Mouse (Mus musculus): ENCODE results near the gene Rprml. TPM values are rescaled to one million over a fixed set of nuclear protein-coding genes. Genes with fewer than 3 reads are reported as not detected.

Rprml gene
- polyA plus RNA-seq, 1 experiment, result 2.9 TPM

GRCm38 (mm10) chr11:103648656-103649055 lies 714 bp upstream of the Rprml start:
- 45% methylated on average over 7 of the region's 7 CpGs for WGBS
- TF ChIP-seq POLR2A (IDR thresholded peaks at IDR 0.05; ENCODE audit: low read depth, low read length) (no peak), CTCF (IDR thresholded peaks at IDR 0.05; ENCODE audit: extremely low read depth, insufficient read length, insufficient replicate concordance, low read depth, low read length) (no peak)
- peaks cover 29% of the 10 kb centered on the region for H3K27me3 ChIP-seq (ENCODE audit: control insufficient read depth, insufficient read depth, low read length)
- H3K4me3 ChIP-seq (ENCODE audit: low read depth, low read length), result no peak overlapping the region
- no peak overlapping the region for H3K27ac ChIP-seq (ENCODE audit: insufficient read depth, low read depth, low read length)
- no peaks in the 10 kb centered on the region for H3K36me3 ChIP-seq (ENCODE audit: control insufficient read depth, insufficient read depth, low read length)
- peaks cover 14% of the 10 kb centered on the region for H3K4me1 ChIP-seq (ENCODE audit: control insufficient read depth, insufficient read depth, insufficient read length, low read length)

- peak overlapping the region; percentile 52 for H3K4me3 ChIP-seq (ENCODE audit: low read depth, low read length)
These were observed 668 bp downstream of the Rprml start for GRCm38 (mm10) chr11:103649983-103650493.

GRCm38 (mm10) chr11:103651426-103651825 lies 2.1 kb downstream of the Rprml start:
- TF ChIP-seq CTCF (IDR thresholded peaks at IDR 0.05; ENCODE audit: extremely low read depth, insufficient read length, insufficient replicate concordance, low read depth, low read length), result no peak
- TF ChIP-seq POLR2A (IDR thresholded peaks at IDR 0.05; ENCODE audit: low read depth, low read length), result no peak
- Histone ChIP-seq H3K27me3 (ENCODE audit: control insufficient read depth, insufficient read depth, low read length) (peaks cover 27% of the 10 kb centered on the region), H3K4me3 (ENCODE audit: low read depth, low read length) (no peak overlapping the region), H3K36me3 (ENCODE audit: control insufficient read depth, insufficient read depth, low read length) (no peaks in the 10 kb centered on the region), H3K27ac (ENCODE audit: insufficient read depth, low read depth, low read length) (no peak overlapping the region), H3K4me1 (ENCODE audit: control insufficient read depth, insufficient read depth, insufficient read length, low read length) (peaks cover 21% of the 10 kb centered on the region)
- WGBS, result 83% methylated on average over 6 of the region's 6 CpGs

More at GRCm38 (mm10) chr11:103649983-103650493, 668 bp downstream of the Rprml start:
- no peaks in the 10 kb centered on the region for H3K36me3 ChIP-seq (ENCODE audit: control insufficient read depth, insufficient read depth, low read length)
- peaks cover 21% of the 10 kb centered on the region for H3K4me1 ChIP-seq (ENCODE audit: control insufficient read depth, insufficient read depth, insufficient read length, low read length)
- H3K27ac ChIP-seq (ENCODE audit: insufficient read depth, low read depth, low read length), result no peak overlapping the region
- H3K27me3 ChIP-seq (ENCODE audit: control insufficient read depth, insufficient read depth, low read length), result peaks cover 29% of the 10 kb centered on the region
- TF ChIP-seq POLR2A (IDR thresholded peaks at IDR 0.05; ENCODE audit: low read depth, low read length), result no peak
- no peak for TF ChIP-seq CTCF (IDR thresholded peaks at IDR 0.05; ENCODE audit: extremely low read depth, insufficient read length, insufficient replicate concordance, low read depth, low read length)
- 2% methylated on average over 37 of the region's 37 CpGs for WGBS

GRCm38 (mm10) chr11:103653359-103653965 lies 4.1 kb downstream of the Rprml start:
- H3K36me3 ChIP-seq (ENCODE audit: control insufficient read depth, insufficient read depth, low read length), result no peaks in the 10 kb centered on the region
- H3K4me3 ChIP-seq (ENCODE audit: low read depth, low read length), result no peak overlapping the region
- peaks cover 22% of the 10 kb centered on the region for H3K27me3 ChIP-seq (ENCODE audit: control insufficient read depth, insufficient read depth, low read length)
- TF ChIP-seq CTCF (IDR thresholded peaks at IDR 0.05; ENCODE audit: extremely low read depth, insufficient read length, insufficient replicate concordance, low read depth, low read length) (no peak), POLR2A (IDR thresholded peaks at IDR 0.05; ENCODE audit: low read depth, low read length) (no peak)
- peaks cover 21% of the 10 kb centered on the region for H3K4me1 ChIP-seq (ENCODE audit: control insufficient read depth, insufficient read depth, insufficient read length, low read length)
- WGBS, result 19% methylated on average over 10 of the region's 10 CpGs
- H3K27ac ChIP-seq (ENCODE audit: insufficient read depth, low read depth, low read length), result no peak overlapping the region

GRCm38 (mm10) chr11:103656520-103656919 lies 7.2 kb downstream of the Rprml start:
- Histone ChIP-seq H3K36me3 (ENCODE audit: control insufficient read depth, insufficient read depth, low read length) (no peaks in the 10 kb centered on the region), H3K27ac (ENCODE audit: insufficient read depth, low read depth, low read length) (no peak overlapping the region), H3K4me1 (ENCODE audit: control insufficient read depth, insufficient read depth, insufficient read length, low read length) (peaks cover 13% of the 10 kb centered on the region), H3K4me3 (ENCODE audit: low read depth, low read length) (no peak overlapping the region), H3K27me3 (ENCODE audit: control insufficient read depth, insufficient read depth, low read length) (no peaks in the 10 kb centered on the region)
- TF ChIP-seq POLR2A (IDR thresholded peaks at IDR 0.05; ENCODE audit: low read depth, low read length) (no peak), CTCF (IDR thresholded peaks at IDR 0.05; ENCODE audit: extremely low read depth, insufficient read length, insufficient replicate concordance, low read depth, low read length) (no peak)
- WGBS, result 2% methylated on average over 3 of the region's 3 CpGs

GRCm38 (mm10) chr11:103658189-103658588 lies 8.8 kb downstream of the Rprml start:
- Histone ChIP-seq H3K27ac (ENCODE audit: insufficient read depth, low read depth, low read length) (no peak overlapping the region), H3K4me1 (ENCODE audit: control insufficient read depth, insufficient read depth, insufficient read length, low read length) (peaks cover 9% of the 10 kb centered on the region), H3K27me3 (ENCODE audit: control insufficient read depth, insufficient read depth, low read length) (no peaks in the 10 kb centered on the region), H3K4me3 (ENCODE audit: low read depth, low read length) (no peak overlapping the region), H3K36me3 (ENCODE audit: control insufficient read depth, insufficient read depth, low read length) (no peaks in the 10 kb centered on the region)
- WGBS, result 82% methylated on average over 7 of the region's 7 CpGs
- TF ChIP-seq CTCF (IDR thresholded peaks at IDR 0.05; ENCODE audit: extremely low read depth, insufficient read length, insufficient replicate concordance, low read depth, low read length) (no peak), POLR2A (IDR thresholded peaks at IDR 0.05; ENCODE audit: low read depth, low read length) (no peak)

- Histone ChIP-seq H3K36me3 (ENCODE audit: control insufficient read depth, insufficient read depth, low read length) (no peaks in the 10 kb centered on the region), H3K27me3 (ENCODE audit: control insufficient read depth, insufficient read depth, low read length) (no peaks in the 10 kb centered on the region; the same call in 1 of the 2 replicates), H3K4me3 (ENCODE audit: low read depth, low read length) (no peak overlapping the region), H3K27ac (ENCODE audit: insufficient read depth, low read depth, low read length) (no peak overlapping the region), H3K4me1 (ENCODE audit: control insufficient read depth, insufficient read depth, insufficient read length, low read length) (no peaks in the 10 kb centered on the region)
- TF ChIP-seq CTCF (IDR thresholded peaks at IDR 0.05; ENCODE audit: extremely low read depth, insufficient read length, insufficient replicate concordance, low read depth, low read length), result no peak
- TF ChIP-seq POLR2A (IDR thresholded peaks at IDR 0.05; ENCODE audit: low read depth, low read length), result no peak
- WGBS, result 32% methylated on average over 4 of the region's 4 CpGs
These were observed 12.5 kb downstream of the Rprml start for GRCm38 (mm10) chr11:103661863-103662262.

Data from small intestine, adult 2 months (tissue).